Mouse (Mus musculus) common myeloid progenitor, adult 5-6 weeks (primary cell): ENCODE data around the gene March6. TPM values are rescaled to one million over a fixed set of nuclear protein-coding genes. Genes with fewer than 3 reads are reported as not detected.

ENCODE experiments used
- ATAC-seq: replicated peaks from 2 replicates; pipeline ENCODE4 v1.8.0; 2016; ENCODE audit warnings: low read depth, mild to moderate bottlenecking, moderate TSS enrichment, inconsistent platforms; ENCODE audit not compliant: poor library complexity, severe bottlenecking
- total RNA-seq: library from RNA; stranded (forward); fragments of 200-1000, 187-1606 nt; gene quantifications from 2 replicates; pipeline ENCODE4 v1.2.3, GENCODE M21; 2017

March6 gene
- total RNA-seq, 1 experiment from 2014 or later, result 58.4 TPM

DNA sequence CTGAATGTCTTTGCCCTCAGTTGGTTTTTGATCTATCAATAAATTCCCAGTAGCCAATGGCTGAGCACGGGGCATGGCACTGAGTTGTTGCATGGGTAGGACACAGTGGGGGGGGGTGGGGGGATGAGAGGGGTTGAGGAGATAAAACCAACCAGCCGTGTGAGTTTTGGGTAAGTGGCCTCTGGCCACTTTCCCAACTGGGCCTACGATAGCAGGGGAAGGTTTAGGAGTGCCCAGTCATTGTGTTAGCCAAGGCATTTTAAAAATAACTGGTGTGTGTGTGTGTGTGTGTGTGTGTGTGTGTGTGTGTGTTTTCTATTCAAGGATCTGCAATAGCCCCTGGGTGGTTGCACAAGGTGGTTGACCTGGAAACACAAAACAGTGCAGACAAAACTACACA lies 12.4 kb upstream of the March6 start:
- no peak for ATAC-seq

DNA sequence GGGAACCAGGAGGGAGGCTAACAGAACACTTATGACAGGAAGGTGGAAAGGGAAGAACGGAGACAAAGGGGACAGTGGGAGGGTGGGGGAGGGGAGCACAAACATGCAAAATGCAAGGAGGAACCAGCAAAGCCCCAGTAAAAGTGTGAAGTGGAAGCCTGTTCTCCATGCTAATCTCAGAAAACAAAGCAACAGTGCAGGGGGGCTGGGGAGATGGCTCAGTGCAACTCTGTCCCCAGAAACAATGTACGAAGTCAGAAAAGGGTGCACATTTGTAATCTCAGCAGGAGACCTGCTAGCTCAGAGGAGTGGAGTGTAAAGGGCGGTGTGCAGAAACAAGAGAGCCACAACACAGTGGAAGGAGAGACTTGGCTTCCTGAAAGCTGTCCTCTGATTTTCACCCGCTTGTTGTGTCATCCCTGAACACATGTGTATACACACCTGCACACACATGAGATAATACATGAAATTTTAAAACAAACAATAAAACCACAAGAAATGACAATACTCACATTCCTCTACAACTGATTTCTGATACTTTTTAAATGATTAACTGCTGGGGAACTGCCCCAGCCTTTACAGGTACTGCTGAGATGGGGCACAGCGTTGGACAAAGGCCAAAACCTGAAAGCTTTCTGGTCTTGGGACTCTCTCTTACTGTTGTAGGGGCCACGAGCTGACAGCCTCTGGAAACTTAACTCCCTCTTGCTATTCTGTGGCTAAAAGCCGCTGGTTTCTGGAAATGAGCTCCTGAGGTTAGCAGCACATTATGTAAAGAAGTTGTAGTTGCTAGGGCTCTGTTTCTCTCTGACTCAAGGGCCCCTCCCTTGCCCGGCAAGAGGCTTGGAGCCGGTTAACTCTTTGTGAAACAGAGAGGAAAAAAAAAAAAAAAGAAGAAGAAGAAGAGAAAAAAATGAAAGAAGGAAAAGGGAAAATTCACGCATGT lies 11.4 kb upstream of the March6 start:
- peak; percentile 59 for ATAC-seq

DNA sequence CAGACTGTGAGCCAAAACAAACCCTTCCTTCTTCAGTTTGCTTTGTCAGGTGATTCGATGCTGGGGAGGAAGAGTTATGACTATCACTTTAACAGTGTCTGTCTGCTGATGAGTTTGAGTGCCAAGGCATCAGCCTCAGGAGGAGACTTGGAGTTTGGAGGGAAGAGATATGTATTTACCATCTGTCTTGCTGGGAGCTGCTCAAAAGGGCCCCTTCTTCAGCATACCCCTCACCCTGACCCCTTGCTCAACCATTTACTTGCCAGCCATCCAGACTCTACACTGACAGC lies 9.6 kb upstream of the March6 start:
- ATAC-seq, result no peak

- peak; percentile 31; the same call in 1 of the 2 replicates for ATAC-seq
Observed at GRCm38 (mm10) chr15:31539643-31540512, 9.0 kb upstream of the March6 start.

DNA sequence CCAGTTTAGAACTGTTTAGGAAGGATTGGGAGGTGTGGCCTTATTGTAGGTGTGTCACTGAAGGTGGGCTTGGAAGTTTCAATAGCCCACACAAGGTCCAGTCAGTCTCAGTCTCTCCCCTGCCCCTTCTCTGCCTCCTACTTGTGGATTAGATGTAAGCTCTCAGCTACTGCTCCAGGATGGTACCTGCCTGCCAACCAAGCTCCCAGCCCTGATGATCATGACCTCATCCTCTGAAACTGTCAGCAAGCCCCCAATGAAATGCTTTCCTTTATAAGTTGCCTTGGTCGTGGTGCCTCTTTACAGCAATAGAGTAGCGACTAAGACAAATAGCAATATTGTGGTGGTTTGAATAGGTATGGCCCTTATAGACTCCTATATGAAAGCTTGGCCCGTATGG lies 7.5 kb upstream of the March6 start:
- no peak for ATAC-seq

- no peak for ATAC-seq
Observed at GRCm38 (mm10) chr15:31537706-31538105, 6.9 kb upstream of the March6 start.

- ATAC-seq, result peak; percentile 39
Observed at GRCm38 (mm10) chr15:31536051-31536737, 5.3 kb upstream of the March6 start.

DNA sequence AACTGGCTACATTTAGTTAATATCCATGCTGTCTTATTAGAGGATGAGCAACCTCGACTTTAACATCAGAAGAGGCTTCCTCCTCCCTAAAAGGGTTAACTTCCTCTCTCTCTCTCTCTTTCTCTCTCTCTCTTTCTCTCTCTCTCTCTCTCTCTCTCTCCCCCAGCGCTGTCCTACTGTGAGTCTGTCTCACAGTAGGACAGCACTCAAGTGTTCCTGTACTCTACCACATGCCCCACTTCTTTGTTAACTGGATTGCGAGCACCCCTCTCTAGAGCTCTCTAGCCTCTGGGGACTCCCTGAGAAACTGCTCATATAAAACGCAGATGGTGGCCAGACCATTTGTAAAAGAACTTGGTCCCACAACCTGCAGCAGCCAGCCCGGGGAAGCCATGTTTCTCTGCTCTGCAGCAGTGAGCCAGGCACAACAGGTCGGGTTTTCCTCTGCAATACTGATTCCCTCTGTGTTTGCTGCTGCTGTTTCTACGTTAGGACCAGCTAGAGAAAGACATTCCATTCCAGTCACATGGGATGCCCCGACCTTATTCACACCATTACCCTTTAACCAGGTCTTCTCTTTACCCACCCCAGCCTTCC lies 4.5 kb upstream of the March6 start:
- ATAC-seq, result no peak

DNA sequence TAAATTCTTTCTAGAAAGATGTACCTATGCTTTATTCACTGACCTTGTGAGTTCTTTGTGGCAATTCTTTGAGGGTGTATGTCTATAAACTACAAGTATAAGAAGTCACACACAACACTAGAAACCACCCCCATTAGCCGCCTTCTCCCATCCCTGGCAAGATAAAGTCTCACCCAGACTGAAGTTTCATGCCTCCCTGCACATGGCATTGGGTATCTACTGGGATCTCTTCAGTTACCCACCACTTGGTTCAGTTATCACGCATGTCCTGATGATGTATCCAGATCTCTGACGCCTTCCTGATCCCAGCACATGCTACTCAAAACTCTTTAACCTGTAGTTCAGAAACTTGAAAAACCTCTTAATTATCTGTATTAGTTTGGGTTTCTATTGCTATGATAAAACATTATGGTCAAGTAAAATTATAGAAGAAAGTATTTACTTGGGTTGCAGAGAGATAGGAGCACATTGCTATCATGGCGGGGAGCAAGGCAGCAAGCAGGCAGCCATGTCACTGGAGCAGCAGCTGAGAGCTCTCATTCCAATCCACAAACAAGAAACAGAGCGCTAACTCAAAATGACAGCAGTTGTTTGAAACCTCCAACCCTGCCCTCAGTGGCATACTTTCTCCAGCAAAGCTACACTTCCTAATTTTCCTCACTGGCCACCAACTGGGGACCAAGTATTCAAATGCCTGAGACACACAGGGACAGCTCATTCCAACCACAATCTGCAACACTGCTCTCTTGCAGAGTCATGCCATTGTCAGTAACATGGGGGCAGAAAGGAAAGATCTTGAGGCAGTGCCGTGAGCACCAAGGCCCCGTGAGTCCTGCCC lies 3.8 kb upstream of the March6 start:
- ATAC-seq, result 0 out of 2 replicates have a peak, but pooled peaks have one; percentile 2

- ATAC-seq, result peak; percentile 43
Observed at GRCm38 (mm10) chr15:31533529-31533928, 2.7 kb upstream of the March6 start.

DNA sequence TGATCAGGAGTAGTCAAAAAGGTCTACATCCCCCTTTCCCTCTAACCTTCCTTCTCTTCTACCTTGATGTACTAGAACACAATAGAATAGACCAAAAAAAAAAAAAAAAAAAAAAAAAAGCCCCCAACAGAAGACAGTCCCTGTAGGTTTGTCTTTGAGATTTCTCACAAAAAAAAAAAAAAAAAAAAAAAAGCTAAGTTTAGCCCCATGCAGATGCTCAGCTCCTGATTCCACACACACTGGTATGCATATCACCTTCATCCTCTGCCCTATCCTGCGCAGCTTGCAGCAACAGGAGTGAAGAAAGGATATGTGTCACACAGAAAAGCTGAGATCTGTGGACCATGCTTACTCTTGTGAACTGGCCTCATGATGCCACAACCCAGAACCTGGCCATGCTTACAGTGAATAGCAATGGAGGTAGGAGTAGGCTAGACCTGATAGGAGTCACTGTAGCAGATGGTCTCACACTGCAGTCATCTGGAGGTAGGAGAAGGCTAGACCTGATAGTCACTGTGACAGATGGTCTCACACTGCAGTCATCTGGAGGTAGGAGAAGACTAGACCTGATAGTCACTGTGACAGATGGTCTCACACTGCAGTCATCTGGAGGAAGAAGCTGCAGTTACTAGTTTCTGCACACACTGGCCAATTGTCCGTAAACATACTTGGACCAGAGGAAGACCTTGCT lies 1.6 kb upstream of the March6 start:
- no peak for ATAC-seq

DNA sequence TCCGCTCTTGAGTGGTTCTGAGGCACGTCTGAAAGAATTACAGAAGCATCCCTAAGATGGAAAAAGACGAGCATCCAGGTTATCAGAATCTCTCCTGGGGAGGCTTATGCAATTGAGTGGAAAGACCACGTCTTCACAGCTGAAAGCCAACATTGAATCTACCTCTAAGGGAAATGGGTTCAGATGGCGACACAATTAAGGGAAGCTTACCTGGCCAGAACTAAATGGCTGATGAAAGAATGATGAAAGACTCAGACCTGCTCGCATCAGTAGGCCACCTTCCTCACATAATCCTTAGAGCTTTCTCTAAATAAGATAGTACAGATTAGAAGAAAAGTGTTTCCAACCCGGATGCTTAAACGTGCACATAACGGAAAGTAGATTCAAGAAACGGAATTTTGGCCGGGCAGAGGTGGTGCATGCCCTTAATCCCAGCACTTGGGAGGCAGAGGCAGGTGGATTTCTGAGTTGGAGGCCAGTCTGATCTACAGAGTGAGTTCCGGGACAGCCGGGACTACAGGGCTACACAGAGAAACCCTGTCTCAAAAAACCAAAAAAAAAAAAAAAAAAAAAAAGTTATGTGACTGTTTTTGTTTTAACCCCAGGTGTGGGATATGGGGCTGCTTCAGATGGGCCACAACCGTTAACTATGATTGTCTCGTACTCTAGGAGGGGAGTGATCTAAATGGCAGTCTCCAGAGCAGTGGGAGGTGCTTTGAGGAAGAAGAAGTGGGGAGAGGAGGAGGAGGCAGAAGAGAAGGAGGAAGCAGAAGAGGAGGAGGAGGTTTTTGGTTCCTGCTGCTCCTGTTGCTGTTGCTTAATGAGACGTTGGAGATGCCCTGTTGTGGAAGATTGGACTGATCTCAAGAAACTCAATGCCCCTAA lies 835 bp upstream of the March6 start:
- peak; percentile 43 for ATAC-seq

DNA sequence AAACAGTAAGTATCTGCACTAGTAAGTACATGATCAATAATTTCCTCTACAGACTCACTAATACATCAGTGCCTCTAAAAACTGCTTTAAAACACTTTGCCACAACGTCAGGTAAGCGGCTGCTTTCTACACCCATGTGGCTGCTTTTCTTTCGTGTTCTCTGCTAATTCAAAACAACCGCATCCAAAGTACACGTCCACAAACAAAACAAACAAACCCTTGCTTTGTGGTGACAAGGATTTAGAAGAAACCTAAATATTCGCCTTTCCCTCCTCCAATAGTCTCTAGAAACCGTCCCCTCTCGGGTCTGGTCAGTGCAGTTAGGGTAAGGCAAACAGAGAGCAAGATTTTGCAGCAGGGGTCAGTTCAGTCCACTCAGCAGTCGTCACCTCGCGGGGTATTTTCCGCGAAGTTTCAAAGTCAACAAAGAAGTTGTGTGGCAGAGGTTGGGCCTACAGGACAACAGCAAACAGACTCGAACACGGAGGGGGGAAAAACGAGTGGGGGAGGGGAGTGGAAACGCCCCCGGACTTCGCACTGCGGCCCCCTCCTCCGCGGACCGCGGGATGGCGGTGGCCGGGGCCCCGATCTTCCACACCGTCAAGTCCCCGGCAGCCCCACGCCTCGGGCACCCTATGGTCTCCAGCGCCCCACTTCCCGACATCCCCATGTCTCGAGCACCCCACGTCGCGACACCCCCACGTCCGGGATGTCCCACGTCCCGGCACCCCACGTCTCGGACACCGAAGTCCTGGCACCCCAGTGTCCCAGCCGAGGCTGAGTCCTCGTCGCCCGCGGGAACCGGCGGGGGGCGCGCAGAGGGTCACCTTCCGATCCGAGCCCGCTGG lies 818 bp downstream of the March6 start:
- ATAC-seq, result no peak

GRCm38 (mm10) chr15:31529103-31529502 lies 1.8 kb downstream of the March6 start:
- ATAC-seq, result no peak

GRCm38 (mm10) chr15:31528477-31528876 lies 2.4 kb downstream of the March6 start:
- ATAC-seq, result no peak

GRCm38 (mm10) chr15:31526463-31526862 lies 4.4 kb downstream of the March6 start:
- no peak for ATAC-seq

GRCm38 (mm10) chr15:31519000-31519399 lies 11.9 kb downstream of the March6 start:
- no peak for ATAC-seq
